Mouse (Mus musculus) liver, embryonic 14.5 days (tissue): ENCODE measurements around the gene 4931428F04Rik.

Experiments used
- CTCF ChIP-seq: IDR thresholded peaks from 2 replicates; pipeline ENCODE4 v1.5.1; 2016; ENCODE audit warnings: antibody characterized with exemption, low read depth, control low read depth
- EP300 ChIP-seq: IDR thresholded peaks from 2 replicates; pipeline ENCODE4 v1.6.1; 2016; ENCODE audit warnings: antibody characterized with exemption, low read depth

DNA sequence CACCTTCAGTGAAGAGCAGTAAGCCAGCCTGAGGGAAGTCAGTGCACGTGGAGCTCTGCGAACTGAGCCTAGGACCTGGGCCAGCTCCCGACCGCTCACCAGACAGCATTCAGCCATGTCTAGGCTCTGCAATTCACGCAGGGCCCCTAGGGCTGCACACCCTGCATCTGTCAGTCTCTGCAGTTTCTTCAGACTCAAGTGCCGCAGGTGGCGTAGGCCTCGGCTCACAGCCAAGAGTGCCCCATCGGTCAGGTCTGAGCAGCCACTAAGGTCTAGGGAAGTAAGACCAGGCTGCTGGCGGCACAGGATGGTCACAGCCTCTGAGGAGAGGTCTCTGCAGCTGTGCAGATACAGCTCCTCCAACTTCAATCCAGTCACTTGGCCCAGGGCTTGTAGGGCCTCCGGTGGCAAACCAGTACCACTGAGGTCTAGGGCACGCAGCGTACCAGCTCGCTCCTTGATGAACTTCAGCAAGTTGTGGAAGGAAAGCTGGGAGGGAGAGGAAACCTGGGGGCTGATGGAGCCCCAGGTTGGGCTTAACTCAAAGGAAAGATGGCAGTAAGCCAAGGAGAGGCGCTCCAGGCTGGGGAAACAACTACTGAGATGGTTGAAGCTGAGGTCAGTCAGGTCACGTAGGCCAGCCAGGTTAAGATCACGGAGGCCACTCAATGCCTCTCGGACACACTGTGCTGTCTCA lies 25.6 kb upstream of the 4931428F04Rik start:
- TF ChIP-seq EP300 (no peak), CTCF (no peak)
